Mouse (Mus musculus): ENCODE measurements at regions not wholly inside any gene's neighbourhood (a gene's known extent, or its start where the extent isn't known, plus 50 kb on each side); places are given as distances from the start of the nearest gene placed in this dataset.

GRCm38 (mm10) chr4:54027565-54028237 is 201.9 kb downstream of the Tmem38b start:
- no peak for DNase-seq (ENCODE audit: low read depth, low spot score)

GRCm38 (mm10) chr4:54045258-54046029 is 219.6 kb downstream of the Tmem38b start:
- no peak for DNase-seq (ENCODE audit: low read depth, low spot score)

GRCm38 (mm10) chr4:54064331-54064730 is 238.5 kb downstream of the Tmem38b start:
- DNase-seq (ENCODE audit: low read depth, low spot score): no peak

- DNase-seq (ENCODE audit: low read depth, low spot score): no peak
Measured at GRCm38 (mm10) chr4:54071951-54072350, 246.1 kb downstream of the Tmem38b start.

- no peak for DNase-seq (ENCODE audit: low read depth, low spot score)
Measured at GRCm38 (mm10) chr4:54072482-54072881, 246.6 kb downstream of the Tmem38b start.

- DNase-seq (ENCODE audit: low read depth, low spot score): no peak
Measured at GRCm38 (mm10) chr4:54072932-54073331, 247.1 kb downstream of the Tmem38b start.

- no peak for DNase-seq (ENCODE audit: low read depth, low spot score)
Measured at GRCm38 (mm10) chr4:54073483-54073882, 247.6 kb downstream of the Tmem38b start.

GRCm38 (mm10) chr4:54074226-54074625 is 248.4 kb downstream of the Tmem38b start:
- no peak for DNase-seq (ENCODE audit: low read depth, low spot score)

GRCm38 (mm10) chr4:54080526-54080925 is 254.7 kb downstream of the Tmem38b start:
- DNase-seq (ENCODE audit: low read depth, low spot score): no peak

- DNase-seq (ENCODE audit: low read depth, low spot score): no peak
Measured at GRCm38 (mm10) chr4:54081411-54081810, 255.6 kb downstream of the Tmem38b start.

GRCm38 (mm10) chr4:54084747-54085146 is 258.9 kb downstream of the Tmem38b start:
- DNase-seq (ENCODE audit: low read depth, low spot score): no peak

- no peak for DNase-seq (ENCODE audit: low read depth, low spot score)
Measured at GRCm38 (mm10) chr4:54094285-54094997, 268.6 kb downstream of the Tmem38b start.

- no peak for DNase-seq (ENCODE audit: low read depth, low spot score)
Measured at GRCm38 (mm10) chr4:54095200-54095930, 269.5 kb downstream of the Tmem38b start.

- no peak for DNase-seq (ENCODE audit: low read depth, low spot score)
Measured at GRCm38 (mm10) chr4:54097543-54097942, 271.7 kb downstream of the Tmem38b start.

- DNase-seq (ENCODE audit: low read depth, low spot score): no peak
Measured at GRCm38 (mm10) chr4:54100282-54100681, 274.4 kb downstream of the Tmem38b start.

GRCm38 (mm10) chr4:54106976-54107375 is 281.1 kb downstream of the Tmem38b start:
- no peak for DNase-seq (ENCODE audit: low read depth, low spot score)

- DNase-seq (ENCODE audit: low read depth, low spot score): no peak
Measured at GRCm38 (mm10) chr4:54116310-54116709, 290.5 kb downstream of the Tmem38b start.

- DNase-seq (ENCODE audit: low read depth, low spot score): no peak
Measured at GRCm38 (mm10) chr4:54118179-54118846, 292.5 kb downstream of the Tmem38b start.

GRCm38 (mm10) chr4:54128717-54129698 is 303.2 kb downstream of the Tmem38b start:
- no peak for DNase-seq (ENCODE audit: low read depth, low spot score)

- DNase-seq (ENCODE audit: low read depth, low spot score): no peak
Measured at GRCm38 (mm10) chr4:54156146-54156545, 330.3 kb downstream of the Tmem38b start.

Measured in CD4-positive helper T cell, adult 2 months (primary cell).